Mouse (Mus musculus) stomach, embryonic 16.5 days (tissue): ENCODE results near the gene Bmpr2. TPM values are rescaled to one million over a fixed set of nuclear protein-coding genes. Genes with fewer than 3 reads are reported as not detected.

ENCODE experiments used
- ATAC-seq: fragments of 200-750 bp; cut with Nextera tagmentation; 2 replicates; pipeline ENCODE4 v1.8.0; 2017; ENCODE audit warnings: moderate number of reproducible peaks, moderate TSS enrichment; ENCODE audit not compliant: insufficient read depth, low FRiP score
- H3K27ac ChIP-seq: fragments of 300-500 bp; sonication (generic); 2 replicates; pipeline ENCODE4 v1.5.1; 2014; ENCODE audit warnings: low read length
- H3K27me3 ChIP-seq: fragments of 300-500 bp; sonication (generic); 2 replicates; pipeline ENCODE4 v1.6.1; 2014; ENCODE audit warnings: low read length, control low read depth, mixed read lengths; ENCODE audit not compliant: control insufficient read depth, insufficient read depth
- H3K36me3 ChIP-seq: fragments of 300-500 bp; sonication (generic); 2 replicates; pipeline ENCODE4 v1.6.1; 2014; ENCODE audit warnings: low read length; ENCODE audit not compliant: control insufficient read depth, insufficient read depth
- H3K4me1 ChIP-seq: fragments of 300-500 bp; sonication (generic); 2 replicates; pipeline ENCODE4 v1.6.1; 2014; ENCODE audit warnings: low read length, control low read depth, mixed read lengths; ENCODE audit not compliant: control insufficient read depth, insufficient read depth
- H3K4me2 ChIP-seq: fragments of 300-500 bp; sonication (generic); 2 replicates; pipeline ENCODE4 v1.6.1; 2014; ENCODE audit warnings: low read depth, low read length, mixed read lengths
- H3K4me3 ChIP-seq: fragments of 300-500 bp; sonication (generic); replicated peaks from 2 replicates; pipeline ENCODE4 v1.5.1; 2014; ENCODE audit warnings: mild to moderate bottlenecking, low read length
- H3K9ac ChIP-seq: fragments of 300-500 bp; sonication (generic); 2 replicates; pipeline ENCODE4 v1.6.1; 2014; ENCODE audit warnings: low read length
- H3K9me3 ChIP-seq: fragments of 300-500 bp; sonication (generic); replicated peaks from 2 replicates; pipeline ENCODE4 v1.6.1; 2016; ENCODE audit warnings: low read length, control low read depth; ENCODE audit not compliant: control insufficient read depth
- WGBS: fragments of 180-500 bp; shearing (Covaris S2); extraction: QIAGEN DNeasy Blood & Tissue Kit; methylation state at CpG from one replicate; pipeline ENCODE4 v1.1.7; 2014; 5-methylcytosine and 5-hydroxymethylcytosine counted together
- polyA plus RNA-seq: library from polyadenylated mRNA; unstranded; fragments of >200 nt; fragmentation: Nextera tagmentation; extraction: Ambion mirVana; gene quantifications from 2 replicates; pipeline ENCODE4 v1.2.1, GENCODE M21; 2015

Bmpr2 gene
- polyA plus RNA-seq, 1 experiment from 2014 or later, result 7.9 TPM

GRCm38 (mm10) chr1:59923673-59924072, 160.5 kb downstream of the Bmpr2 start:
- H3K27me3 ChIP-seq, result no peaks in the 10 kb centered on the region
- H3K4me1 ChIP-seq, result no peaks in the 10 kb centered on the region
- H3K4me2 ChIP-seq, result no peak overlapping the region
- H3K9me3 ChIP-seq, result 0 out of 2 replicates have a peak, but pooled peaks cover 3% of the 10 kb centered on the region
- 64% methylated on average over 1 of the region's 1 CpGs for WGBS
- H3K27ac ChIP-seq, result no peak overlapping the region
- no peaks in the 10 kb centered on the region for H3K36me3 ChIP-seq
- ATAC-seq, result no peak
- H3K9ac ChIP-seq, result no peak overlapping the region
- no peak overlapping the region for H3K4me3 ChIP-seq

GRCm38 (mm10) chr1:59924411-59924810, 161.2 kb downstream of the Bmpr2 start:
- WGBS, result 90% methylated on average over 2 of the region's 2 CpGs
- Histone ChIP-seq H3K9ac (no peak overlapping the region), H3K9me3 (0 out of 2 replicates have a peak, but pooled peaks cover 3% of the 10 kb centered on the region), H3K4me1 (no peaks in the 10 kb centered on the region), H3K27me3 (no peaks in the 10 kb centered on the region), H3K4me2 (no peak overlapping the region), H3K36me3 (no peaks in the 10 kb centered on the region), H3K4me3 (no peak overlapping the region), H3K27ac (no peak overlapping the region)
- ATAC-seq, result no peak

- no peak overlapping the region for H3K4me2 ChIP-seq
- no peaks in the 10 kb centered on the region for H3K36me3 ChIP-seq
- no peak for ATAC-seq
- H3K9me3 ChIP-seq, result 0 out of 2 replicates have a peak, but pooled peaks cover 3% of the 10 kb centered on the region
- no peak overlapping the region for H3K27ac ChIP-seq
- H3K9ac ChIP-seq, result no peak overlapping the region
- H3K4me1 ChIP-seq, result no peaks in the 10 kb centered on the region
- no peak overlapping the region for H3K4me3 ChIP-seq
- no peaks in the 10 kb centered on the region for H3K27me3 ChIP-seq
- 87% methylated on average over 3 of the region's 3 CpGs for WGBS
Measured at GRCm38 (mm10) chr1:59926021-59926672, 162.9 kb downstream of the Bmpr2 start.

GRCm38 (mm10) chr1:59927131-59927680, 164.0 kb downstream of the Bmpr2 start:
- 79% methylated on average over 2 of the region's 2 CpGs for WGBS
- H3K4me2 ChIP-seq, result no peak overlapping the region
- H3K27ac ChIP-seq, result no peak overlapping the region
- H3K36me3 ChIP-seq, result no peaks in the 10 kb centered on the region
- no peak overlapping the region for H3K9ac ChIP-seq
- no peaks in the 10 kb centered on the region for H3K4me1 ChIP-seq
- no peak for ATAC-seq
- H3K4me3 ChIP-seq, result no peak overlapping the region
- H3K27me3 ChIP-seq, result no peaks in the 10 kb centered on the region
- 0 out of 2 replicates have a peak, but pooled peaks cover 3% of the 10 kb centered on the region for H3K9me3 ChIP-seq

Other genes with a start within 250 kb of the Bmpr2 start
- 0.34 and 0.35 TPM in 2 replicates for gene Gm973, start 247.1 kb upstream of the Bmpr2 start, polyA plus RNA-seq
- 272 and 320 TPM in 2 replicates for gene Sumo1, start 92.6 kb upstream of the Bmpr2 start, polyA plus RNA-seq
- 207 and 232 TPM in 2 replicates for gene Nop58, start 78.4 kb upstream of the Bmpr2 start, polyA plus RNA-seq
- gene Fam117b, start 149.6 kb downstream of the Bmpr2 start, polyA plus RNA-seq, result 3.6 and 4.0 TPM in 2 replicates